Mouse (Mus musculus): Measurements from ENCODE around the gene Cabin1.

Cabin1 gene

GRCm38 (mm10) chr10:75763682-75764518, at the start of gene Cabin1:
Gene Cabin1 (minus strand): TSS chr10:75764341.
- peak; percentile 92 to 98 for DNase-seq (ENCODE audit: low spot score in 2 of 2)

- no peak for DNase-seq (ENCODE audit: low spot score in 2 of 2)
Measured at GRCm38 (mm10) chr10:75804217-75804616, 40.1 kb upstream of the Cabin1 start.

DNA sequence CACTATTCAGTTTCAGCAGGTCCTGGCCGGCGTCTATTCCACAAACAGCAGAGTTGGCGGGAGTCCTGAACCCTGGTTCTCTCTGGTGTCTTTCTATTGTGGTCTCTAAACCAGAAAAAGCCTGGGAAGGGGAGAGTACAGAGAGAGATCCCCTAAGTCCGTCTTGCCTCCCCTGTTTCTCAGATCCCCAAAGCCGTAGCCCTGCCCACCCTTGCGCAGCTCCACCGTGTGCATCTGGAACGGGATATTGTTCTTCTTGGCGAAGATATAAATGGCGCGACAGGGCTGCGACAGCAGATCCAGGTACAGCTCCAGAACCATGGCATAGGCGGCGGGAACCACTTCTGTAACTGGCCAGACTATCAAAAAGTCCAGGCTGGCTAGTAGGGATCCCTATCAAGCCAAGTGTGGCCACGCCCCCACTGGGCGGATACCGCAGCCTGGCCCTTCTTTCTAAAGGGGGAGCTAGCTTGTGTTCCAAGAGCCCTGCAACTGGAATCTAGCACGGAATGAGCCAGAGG, 34.1 kb upstream of the Cabin1 start, which contains the start of gene Gstt1:
Gene Gstt1 (minus strand): TSS at position 409 of the 521 bp plus-strand sequence.
- DNase-seq (ENCODE audit: low spot score in 2 of 2) = peak; percentile 78 to 84

DNA sequence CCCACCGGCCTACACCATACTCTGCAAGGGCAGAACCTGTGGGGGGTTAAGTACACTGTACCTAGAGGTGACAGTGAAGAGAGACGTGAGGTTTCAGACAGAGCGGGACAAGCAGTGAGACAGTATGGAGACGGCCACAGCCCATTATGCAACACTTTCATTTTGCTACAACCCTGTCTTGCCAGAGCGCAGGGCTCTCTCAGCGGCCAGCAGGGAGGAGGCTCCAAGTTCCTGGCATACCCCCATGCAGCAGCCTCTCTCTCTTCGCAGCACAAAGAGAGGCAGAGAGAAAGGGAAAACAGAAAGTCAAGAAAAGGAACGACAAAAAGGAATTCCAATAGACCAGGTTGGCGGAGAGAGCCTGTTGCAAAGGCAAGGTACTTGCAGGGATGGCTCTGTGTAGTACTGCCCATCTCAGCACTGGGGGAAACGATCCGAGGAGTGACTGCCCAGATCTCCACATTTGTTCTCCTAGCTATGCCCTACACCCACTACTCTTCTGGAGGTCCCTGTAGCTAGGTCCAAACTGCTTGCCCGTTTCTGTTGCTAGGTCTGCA, 33.6 kb upstream of the Cabin1 start:
- peak; percentile 50 to 52 for DNase-seq (ENCODE audit: low spot score in 2 of 2)

- peak in 1 of 2 experiments; percentile 22 for DNase-seq (ENCODE audit: low spot score in 2 of 2)
Measured at GRCm38 (mm10) chr10:75796731-75797516, 32.8 kb upstream of the Cabin1 start.

GRCm38 (mm10) chr10:75794880-75795279, 30.7 kb upstream of the Cabin1 start:
- DNase-seq (ENCODE audit: low spot score in 2 of 2) = no peak

- DNase-seq (ENCODE audit: low spot score in 2 of 2) = no peak
Measured at GRCm38 (mm10) chr10:75790773-75791172, 26.6 kb upstream of the Cabin1 start.

DNA sequence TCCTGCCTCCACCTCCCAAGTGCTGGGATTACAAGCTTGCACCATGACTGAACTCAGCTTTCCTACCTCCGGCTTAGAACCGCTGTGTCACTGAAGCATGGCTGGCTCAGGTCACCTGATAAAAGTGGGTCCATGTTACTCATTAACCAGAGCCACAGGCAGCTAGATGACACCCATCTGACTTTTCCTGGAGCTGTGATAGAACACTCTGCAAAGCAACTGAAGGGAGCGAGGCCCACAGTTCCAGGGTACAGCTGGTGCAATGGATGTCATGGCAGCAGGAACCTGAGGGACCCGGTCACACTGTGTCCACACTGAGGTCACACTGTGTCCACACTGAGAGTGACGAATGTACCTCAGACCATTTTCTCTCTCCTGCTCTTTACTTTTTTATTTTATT, 25.7 kb upstream of the Cabin1 start:
- no peak for DNase-seq (ENCODE audit: low spot score in 2 of 2)

GRCm38 (mm10) chr10:75789081-75789735, 25.1 kb upstream of the Cabin1 start:
- no peak for DNase-seq (ENCODE audit: low spot score in 2 of 2)

GRCm38 (mm10) chr10:75788277-75788676, 24.1 kb upstream of the Cabin1 start:
- no peak for DNase-seq (ENCODE audit: low spot score in 2 of 2)

- DNase-seq (ENCODE audit: low spot score in 2 of 2) = no peak
Measured at GRCm38 (mm10) chr10:75785442-75785841, 21.3 kb upstream of the Cabin1 start.

DNA sequence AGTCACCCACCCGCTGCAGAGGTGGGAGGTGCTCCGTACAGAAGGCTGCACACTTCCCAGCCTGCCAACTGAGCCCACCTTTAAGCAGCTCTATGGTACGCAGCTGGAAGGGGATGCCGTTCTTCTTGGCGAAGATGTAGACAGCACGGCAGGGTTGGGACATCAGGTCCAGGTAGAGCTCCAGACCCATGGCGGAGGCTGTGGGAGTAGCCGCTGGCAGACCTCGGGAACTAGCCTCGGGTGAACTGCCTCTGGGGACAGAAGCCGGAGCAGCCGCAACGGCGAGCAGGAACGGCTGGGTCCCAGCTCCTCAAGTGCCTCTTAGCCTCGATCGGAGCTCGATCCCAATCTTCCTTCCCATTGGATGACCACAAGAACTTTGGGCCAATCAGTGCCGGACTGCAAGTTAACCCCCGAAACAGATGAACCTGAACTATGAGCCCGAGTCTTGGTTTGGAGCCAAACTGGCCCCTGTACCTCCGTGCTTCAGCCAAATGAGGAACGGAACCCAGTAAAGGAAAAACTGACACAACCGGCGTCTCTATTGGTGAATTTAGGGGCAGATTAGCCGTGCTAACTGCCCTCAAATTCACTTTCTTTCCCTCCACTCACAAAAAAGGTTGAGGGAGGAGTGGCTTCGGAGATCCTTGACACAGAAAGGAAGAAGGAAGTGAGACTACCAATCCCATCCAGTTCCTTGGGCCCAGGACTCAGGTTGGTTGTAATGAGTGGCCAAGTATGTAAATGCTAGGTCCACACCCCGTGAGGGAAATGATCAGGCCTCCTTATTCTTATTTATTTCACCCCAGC, 16.8 kb upstream of the Cabin1 start, which contains the start of the genes Gm20441 and Gstt3:
Gene Gm20441 (minus strand): TSS at position 186 of the 810 bp plus-strand sequence.
Gene Gstt3 (minus strand): TSS at position 646 of the 810 bp plus-strand sequence.
- peak in 1 of 2 experiments; percentile 28 for DNase-seq (ENCODE audit: low spot score in 2 of 2)

- no peak for DNase-seq (ENCODE audit: low spot score in 2 of 2)
Measured at GRCm38 (mm10) chr10:75779206-75780174, 15.3 kb upstream of the Cabin1 start.

- no peak for DNase-seq (ENCODE audit: low spot score in 2 of 2)
Measured at GRCm38 (mm10) chr10:75777885-75778284, 13.7 kb upstream of the Cabin1 start.

DNA sequence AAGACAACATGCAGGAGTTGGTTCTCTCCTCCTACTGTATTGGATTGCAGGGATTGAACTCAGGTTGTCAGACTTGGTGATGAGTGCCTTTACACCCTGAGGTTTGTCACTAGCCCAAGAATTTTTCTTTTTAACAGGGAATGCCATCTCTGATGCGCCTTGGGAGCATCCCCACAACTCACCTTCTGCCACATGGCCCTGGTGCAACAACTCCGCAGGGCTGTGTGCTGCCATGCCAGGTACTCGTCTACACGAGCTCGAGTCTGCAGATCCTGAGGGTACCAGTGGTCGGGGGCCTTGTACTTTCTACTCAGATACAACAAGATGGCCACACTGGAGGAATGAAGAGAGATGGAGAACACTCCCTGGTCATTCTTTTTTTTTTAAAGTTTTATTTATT, 12.4 kb upstream of the Cabin1 start:
- no peak for DNase-seq (ENCODE audit: low spot score in 2 of 2)

GRCm38 (mm10) chr10:75774587-75774986, 10.4 kb upstream of the Cabin1 start:
- DNase-seq (ENCODE audit: low spot score in 2 of 2) = no peak

DNA sequence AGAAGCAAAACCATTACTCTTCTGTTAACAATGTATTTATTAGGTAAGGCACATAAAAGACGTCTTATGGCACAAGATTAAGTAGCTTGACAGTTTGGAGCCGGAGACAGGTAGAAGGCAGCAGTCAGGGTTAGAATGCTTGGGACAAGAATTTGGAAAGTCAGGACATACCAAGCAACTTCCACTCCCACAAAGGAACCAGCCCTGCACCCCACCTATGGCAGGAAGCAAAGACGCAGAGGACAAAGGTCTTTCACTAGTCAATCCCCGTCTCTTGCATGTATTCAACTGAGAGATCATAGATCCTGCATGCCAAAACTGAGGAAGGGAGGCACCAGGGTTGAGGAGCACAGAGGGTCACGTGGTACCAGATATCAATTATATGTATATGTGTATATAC, 10.0 kb upstream of the Cabin1 start:
- DNase-seq (ENCODE audit: low spot score in 2 of 2) = no peak

GRCm38 (mm10) chr10:75772795-75773664, 8.9 kb upstream of the Cabin1 start, which contains the start of gene Ddt:
Gene Ddt (minus strand): TSS chr10:75773414.
- peak; percentile 59 to 90 for DNase-seq (ENCODE audit: low spot score in 2 of 2)
